In the genomic region with DNA sequence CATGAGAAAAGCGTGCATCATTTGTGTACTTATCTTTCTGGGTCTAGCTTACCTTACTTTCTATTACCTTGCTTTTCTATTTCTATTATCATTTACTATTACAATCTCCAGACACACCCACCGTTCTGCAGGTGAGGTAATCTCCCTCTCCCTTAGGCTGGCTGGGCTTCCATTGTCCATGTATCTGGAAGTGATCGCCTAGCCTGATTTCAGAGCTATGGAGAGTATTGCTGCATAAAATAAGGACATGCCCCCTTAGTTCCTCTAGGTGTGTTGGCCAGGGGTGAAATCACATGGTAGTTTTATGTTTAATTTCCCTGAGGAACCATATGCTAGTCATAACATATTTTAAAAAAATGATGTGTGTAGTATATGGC, we compare ENCODE assay signal across 23 mouse cellular contexts. TPM values are rescaled to one million over a fixed set of nuclear protein-coding genes. Genes with fewer than 3 reads are reported as not detected.
A peak's percentile ranks its signal among the peaks of the same experiment; 100 is the strongest.
DNase-seq lines count a peak whose midpoint lies in the region; ATAC-seq and TF ChIP-seq lines count a peak whose summit lies in the region.
"Had no signal": no experiment of that assay in that cellular context is flagged by ENCODE, and none has a peak within 500 bp of the region (broad histone marks: within the 10 kb centered on the region; RNA-seq: fewer than 3 reads in every experiment).

No protein-coding gene starts in this region.

- no peak for TF ChIP-seq POLR2A in small intestine, adult 2 months (IDR thresholded peaks at IDR 0.05; ENCODE audit: low read depth, low read length)

- H3K4me2 ChIP-seq in limb, embryonic 11.5 days (ENCODE audit: low read depth, severe bottlenecking), result no peak overlapping the region
- H3K4me2 ChIP-seq in intestine, embryonic 16.5 days (ENCODE audit: low read depth, low read length), result no peak overlapping the region
- H3K4me2 ChIP-seq: embryonic facial prominence, embryonic 12.5 days; forebrain, embryonic 13.5 days; forebrain, embryonic 15.5 days had no signal

- H3K27me3 ChIP-seq in limb, embryonic 11.5 days (ENCODE audit: control insufficient read depth, insufficient read depth, low read length), result no peaks in the 10 kb centered on the region
- no peaks in the 10 kb centered on the region for H3K27me3 ChIP-seq in limb, embryonic 10.5 days (ENCODE audit: low read depth, poor library complexity, severe bottlenecking)
- no peaks in the 10 kb centered on the region for H3K27me3 ChIP-seq in intestine, embryonic 16.5 days (replicated peaks; ENCODE audit: control insufficient read depth, insufficient read depth, low read length)
- no peaks in the 10 kb centered on the region for H3K27me3 ChIP-seq in small intestine, adult 2 months (ENCODE audit: control insufficient read depth, insufficient read depth, low read length)
- H3K27me3 ChIP-seq: embryonic facial prominence, embryonic 12.5 days; forebrain, embryonic 13.5 days; forebrain, embryonic 15.5 days had no signal

- 90% methylated on average over 3 of the region's 3 CpGs for WGBS in limb, embryonic 11.5 days
- WGBS in limb, embryonic 10.5 days, result 91% methylated on average over 3 of the region's 3 CpGs
- 78% methylated on average over 3 of the region's 3 CpGs for WGBS in intestine, embryonic 16.5 days
- WGBS in small intestine, adult 2 months, result 28% methylated on average over 3 of the region's 3 CpGs

- H3K4me1 ChIP-seq in limb, embryonic 11.5 days (ENCODE audit: control insufficient read depth, insufficient read depth, low read length), result no peaks in the 10 kb centered on the region; the same call in 1 of the 2 replicates
- H3K4me1 ChIP-seq in limb, embryonic 10.5 days, result peaks cover 29% of the 10 kb centered on the region
- peaks cover 3% of the 10 kb centered on the region; the same call in 1 of the 2 replicates for H3K4me1 ChIP-seq in intestine, embryonic 16.5 days (ENCODE audit: control insufficient read depth, insufficient read depth, low read length)
- H3K4me1 ChIP-seq in small intestine, adult 2 months (ENCODE audit: control insufficient read depth, insufficient read depth, insufficient read length, low read length), result peaks cover 12% of the 10 kb centered on the region; the same call in 1 of the 2 replicates
- H3K4me1 ChIP-seq: embryonic facial prominence, embryonic 12.5 days; forebrain, embryonic 13.5 days; forebrain, embryonic 15.5 days had no signal

- no peaks in the 10 kb centered on the region for H3K9me3 ChIP-seq in limb, embryonic 11.5 days (ENCODE audit: control insufficient read depth, low read length)
- no peaks in the 10 kb centered on the region for H3K9me3 ChIP-seq in limb, embryonic 10.5 days (replicated peaks)
- no peaks in the 10 kb centered on the region for H3K9me3 ChIP-seq in intestine, embryonic 16.5 days (ENCODE audit: control insufficient read depth, low read length)
- H3K9me3 ChIP-seq: embryonic facial prominence, embryonic 10.5 days; embryonic facial prominence, embryonic 12.5 days; forebrain, embryonic 13.5 days; forebrain, embryonic 15.5 days had no signal

- no peak for DNase-seq in limb, embryonic 11.5 days (ENCODE audit: low spot score)
- DNase-seq in limb, embryonic 10.5 days (ENCODE audit: low spot score), result no peak
- no peak for DNase-seq in frontal cortex, postnatal 36 days (ENCODE audit: low spot score in 2 of 2)
- DNase-seq in ovary, adult 18-20 months (ENCODE audit: low spot score), result no peak
- DNase-seq: adrenal gland, adult 2 months; adrenal gland, postnatal 10 days; adrenal gland, postnatal 25 days; cerebellum, adult 11 months; cerebellum, adult 18-20 months; cerebellum, adult 9-10 months; cerebellum, postnatal 10 days; cerebellum, postnatal 25 days had no signal

- H3K36me3 ChIP-seq in limb, embryonic 11.5 days (ENCODE audit: control insufficient read depth, insufficient read depth, low read length), result no peaks in the 10 kb centered on the region
- H3K36me3 ChIP-seq in limb, embryonic 10.5 days, result no peaks in the 10 kb centered on the region
- H3K36me3 ChIP-seq in intestine, embryonic 16.5 days (ENCODE audit: control insufficient read depth, insufficient read depth, low read length), result no peaks in the 10 kb centered on the region
- H3K36me3 ChIP-seq in small intestine, adult 2 months (ENCODE audit: control insufficient read depth, insufficient read depth, low read length), result no peaks in the 10 kb centered on the region
- H3K36me3 ChIP-seq: embryonic facial prominence, embryonic 10.5 days; embryonic facial prominence, embryonic 12.5 days; forebrain, embryonic 15.5 days had no signal

- no peak for TF ChIP-seq CTCF in small intestine, adult 2 months (IDR thresholded peaks at IDR 0.05; ENCODE audit: extremely low read depth, insufficient read length, insufficient replicate concordance, low read depth, low read length)

- H3K4me3 ChIP-seq in limb, embryonic 11.5 days (ENCODE audit: low read depth, low read length), result no peak overlapping the region
- no peak overlapping the region for H3K4me3 ChIP-seq in limb, embryonic 10.5 days
- H3K4me3 ChIP-seq in intestine, embryonic 16.5 days (ENCODE audit: low read length), result no peak overlapping the region
- no peak overlapping the region for H3K4me3 ChIP-seq in small intestine, adult 2 months (ENCODE audit: low read depth, low read length)
- H3K4me3 ChIP-seq: embryonic facial prominence, embryonic 10.5 days; embryonic facial prominence, embryonic 12.5 days; forebrain, embryonic 13.5 days; forebrain, embryonic 15.5 days had no signal

- H3K9ac ChIP-seq in limb, embryonic 11.5 days (ENCODE audit: low read length), result no peak overlapping the region
- H3K9ac ChIP-seq in intestine, embryonic 16.5 days (ENCODE audit: low read depth, low read length), result no peak overlapping the region
- H3K9ac ChIP-seq: embryonic facial prominence, embryonic 12.5 days; forebrain, embryonic 13.5 days; forebrain, embryonic 15.5 days had no signal

- 0 out of 2 replicates have a peak, but pooled peaks have one; percentile 57 for ATAC-seq in limb, embryonic 11.5 days (ENCODE audit: insufficient number of reproducible peaks, low FRiP score, low TSS enrichment, low read depth)
- peak; percentile 53 for ATAC-seq in intestine, embryonic 16.5 days
- ATAC-seq: forebrain, embryonic 13.5 days; forebrain, embryonic 15.5 days had no signal

- H3K27ac ChIP-seq in limb, embryonic 11.5 days (replicated peaks; ENCODE audit: low read depth, low read length), result no peak overlapping the region
- no peak overlapping the region for H3K27ac ChIP-seq in limb, embryonic 10.5 days
- H3K27ac ChIP-seq in intestine, embryonic 16.5 days (ENCODE audit: low read length), result no peak overlapping the region
- H3K27ac ChIP-seq in small intestine, adult 2 months (ENCODE audit: insufficient read depth, low read depth, low read length), result peak overlapping the region; percentile 80
- H3K27ac ChIP-seq: embryonic facial prominence, embryonic 10.5 days; embryonic facial prominence, embryonic 12.5 days; forebrain, embryonic 13.5 days; forebrain, embryonic 15.5 days had no signal

RNA-seq across cellular contexts. Expression of a gene that starts 11.8 kb away (rescaled TPM):
- polyA plus RNA-seq in limb, embryonic 11.5 days (2014; fragmentation: Nextera tagmentation; extraction: Ambion mirVana), result 15.3 and 16.2 TPM in 2 replicates
- polyA plus RNA-seq in limb, embryonic 10.5 days (2016; fragmentation: Nextera tagmentation; extraction: Ambion mirVana), result 19.2 and 19.3 TPM in 2 replicates
- 9.4 and 10.3 TPM in 2 replicates for polyA plus RNA-seq in intestine, embryonic 16.5 days (2015; fragmentation: Nextera tagmentation; extraction: Ambion mirVana)
- polyA plus RNA-seq in small intestine, adult 2 months (2012; rRNA removed), result 72.6 and 74.7 TPM in 2 replicates

RNA-seq across cellular contexts. Expression of a gene that starts 48.3 kb away (rescaled TPM):
- 16.3 and 16.8 TPM in 2 replicates for polyA plus RNA-seq in limb, embryonic 11.5 days (2014; fragmentation: Nextera tagmentation; extraction: Ambion mirVana)
- polyA plus RNA-seq in limb, embryonic 10.5 days (2016; fragmentation: Nextera tagmentation; extraction: Ambion mirVana), result 13.8 and 14.2 TPM in 2 replicates
- polyA plus RNA-seq in intestine, embryonic 16.5 days (2015; fragmentation: Nextera tagmentation; extraction: Ambion mirVana), result 11.9 and 13.0 TPM in 2 replicates
- polyA plus RNA-seq in small intestine, adult 2 months (2012; rRNA removed), result 4.6 and 11.4 TPM in 2 replicates

RNA-seq across cellular contexts. Expression of a gene that starts 57.9 kb away (rescaled TPM):
- not detected in 2 replicates for polyA plus RNA-seq in limb, embryonic 11.5 days (2014; fragmentation: Nextera tagmentation; extraction: Ambion mirVana)
- polyA plus RNA-seq in limb, embryonic 10.5 days (2016; fragmentation: Nextera tagmentation; extraction: Ambion mirVana), result not detected in 2 replicates
- not detected in 2 replicates for polyA plus RNA-seq in intestine, embryonic 16.5 days (2015; fragmentation: Nextera tagmentation; extraction: Ambion mirVana)
- 0.28 TPM in 1 of 2 replicates, not detected in the other for polyA plus RNA-seq in small intestine, adult 2 months (2012; rRNA removed)
- polyA plus RNA-seq: adrenal gland, adult 2 months; brain, embryonic 14.5 days; C2C12; cortical plate, adult 2 months; embryonic facial prominence, embryonic 10.5 days; embryonic facial prominence, embryonic 12.5 days; embryonic facial prominence, embryonic 14.5 days; forebrain, embryonic 11.5 days; forebrain, embryonic 13.5 days had no signal
